Mouse (Mus musculus) heart, adult 11 months (tissue): ENCODE data around the gene Olfr78.

ENCODE experiments used
- DNase-seq: peaks from one replicate; pipeline ENCODE4 v3.0.0; 2022

The Olfr78 gene

DNA sequence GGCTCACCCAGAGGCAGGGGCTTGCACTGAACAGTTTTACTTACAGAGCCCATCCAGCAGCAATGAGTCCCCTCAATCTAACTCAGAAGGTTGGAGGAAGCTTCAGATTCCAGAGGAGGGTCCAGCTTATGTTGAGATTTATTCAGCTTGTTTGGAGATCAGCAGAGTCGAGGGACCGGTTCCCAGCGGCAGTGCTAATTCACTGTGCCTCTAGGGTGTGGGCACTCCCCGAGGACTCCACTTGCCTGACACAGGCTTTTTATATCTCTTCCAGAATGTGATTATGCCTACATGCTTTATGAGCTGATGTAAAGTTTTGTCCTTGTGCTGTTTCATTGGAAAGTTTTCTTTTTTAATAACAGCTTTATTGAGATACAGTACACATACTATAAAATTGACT is at the start of gene Olfr78, which contains the start of gene Olfr560:
Gene Olfr78, minus strand, starts transcription at position 206 of the 400 bp plus-strand sequence.
Gene Olfr560, minus strand, starts transcription at position 101 of the 400 bp plus-strand sequence.
- DNase-seq: no peak

GRCm38 (mm10) chr7:102803180-102803579 is 43.9 kb upstream of the Olfr78 start, which contains the start of gene Olfr564:
Gene Olfr564 (plus strand): TSS chr7:102803480.
- DNase-seq: no peak

DNA sequence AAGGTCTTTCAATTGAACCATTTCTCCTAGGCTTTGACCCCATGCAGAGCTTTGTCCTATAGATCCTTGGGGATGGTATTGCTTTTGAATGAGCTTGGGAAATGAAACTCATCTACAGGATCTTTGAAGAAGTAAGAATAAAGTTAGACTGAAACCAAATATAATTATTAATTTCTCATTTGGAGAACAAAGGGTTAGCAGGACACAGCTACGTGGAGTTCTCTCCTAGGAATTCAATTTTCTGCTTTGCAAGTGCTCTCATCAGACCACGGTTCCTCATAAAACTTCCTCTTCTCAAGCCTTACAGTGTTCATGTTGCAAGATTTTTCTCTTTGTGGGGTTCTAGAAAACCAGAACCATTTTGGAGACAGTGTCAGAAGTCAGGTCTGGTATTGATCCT is 11.7 kb upstream of the Olfr78 start, which contains the start of gene Olfr561:
Gene Olfr561, plus strand, starts transcription at position 301 of the 400 bp plus-strand sequence.
- DNase-seq: no peak

DNA sequence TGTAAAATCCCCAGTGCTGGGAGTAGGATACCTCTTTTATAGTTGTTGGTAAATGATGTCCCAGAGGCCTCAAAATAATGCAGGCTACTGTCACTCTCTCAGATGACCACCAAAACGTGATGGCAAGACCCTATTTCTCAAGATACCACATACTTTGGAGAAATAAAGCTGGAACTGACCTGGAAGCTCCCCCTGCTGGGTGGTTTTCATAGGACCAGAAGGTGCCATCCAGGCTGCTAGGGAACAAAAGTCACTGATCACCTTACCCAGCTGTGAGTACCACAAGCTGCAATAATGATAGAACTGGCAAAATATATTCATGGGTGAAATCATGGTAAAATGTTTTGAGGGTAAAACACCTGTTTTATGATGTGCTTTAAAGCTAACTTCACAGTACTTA is 7.2 kb downstream of the Olfr78 start:
- DNase-seq: no peak

- DNase-seq: peak; percentile 91
Observed at GRCm38 (mm10) chr7:102737705-102738104, 21.6 kb downstream of the Olfr78 start.

DNA sequence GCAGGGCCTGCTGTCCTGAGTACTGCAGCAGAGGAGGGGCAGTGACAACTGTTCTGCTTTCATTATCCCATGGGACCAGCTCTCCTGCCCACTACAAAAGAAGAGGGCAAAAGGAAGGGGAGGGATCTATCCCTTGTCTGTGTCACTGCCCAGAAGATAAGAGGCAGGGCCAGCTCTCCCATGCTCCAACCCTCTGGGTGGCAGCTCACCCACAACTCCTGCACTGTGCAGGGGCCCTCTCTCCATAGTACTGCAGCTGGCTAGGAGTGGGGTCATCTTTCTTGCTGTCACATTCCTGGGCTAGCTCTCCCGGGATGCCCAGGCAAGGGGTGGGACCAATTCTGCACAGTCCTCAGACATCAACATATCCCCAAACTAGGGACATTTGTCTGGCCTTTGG is 25.5 kb downstream of the Olfr78 start:
- DNase-seq: no peak

GRCm38 (mm10) chr7:102727391-102727790 is 31.9 kb downstream of the Olfr78 start, which contains the start of gene Olfr559:
Gene Olfr559 (minus strand): TSS chr7:102727491.
- no peak for DNase-seq

GRCm38 (mm10) chr7:102718970-102719369 is 40.3 kb downstream of the Olfr78 start, which contains the start of gene Olfr33:
Gene Olfr33 (minus strand): TSS chr7:102719070.
- DNase-seq: peak; percentile 45

GRCm38 (mm10) chr7:102701915-102702314 is 57.4 kb downstream of the Olfr78 start, which contains the start of gene Olfr558:
Gene Olfr558 (plus strand): TSS chr7:102702215.
- no peak for DNase-seq

- no peak for DNase-seq
Observed at GRCm38 (mm10) chr7:102698461-102698860, 60.8 kb downstream of the Olfr78 start.

DNA sequence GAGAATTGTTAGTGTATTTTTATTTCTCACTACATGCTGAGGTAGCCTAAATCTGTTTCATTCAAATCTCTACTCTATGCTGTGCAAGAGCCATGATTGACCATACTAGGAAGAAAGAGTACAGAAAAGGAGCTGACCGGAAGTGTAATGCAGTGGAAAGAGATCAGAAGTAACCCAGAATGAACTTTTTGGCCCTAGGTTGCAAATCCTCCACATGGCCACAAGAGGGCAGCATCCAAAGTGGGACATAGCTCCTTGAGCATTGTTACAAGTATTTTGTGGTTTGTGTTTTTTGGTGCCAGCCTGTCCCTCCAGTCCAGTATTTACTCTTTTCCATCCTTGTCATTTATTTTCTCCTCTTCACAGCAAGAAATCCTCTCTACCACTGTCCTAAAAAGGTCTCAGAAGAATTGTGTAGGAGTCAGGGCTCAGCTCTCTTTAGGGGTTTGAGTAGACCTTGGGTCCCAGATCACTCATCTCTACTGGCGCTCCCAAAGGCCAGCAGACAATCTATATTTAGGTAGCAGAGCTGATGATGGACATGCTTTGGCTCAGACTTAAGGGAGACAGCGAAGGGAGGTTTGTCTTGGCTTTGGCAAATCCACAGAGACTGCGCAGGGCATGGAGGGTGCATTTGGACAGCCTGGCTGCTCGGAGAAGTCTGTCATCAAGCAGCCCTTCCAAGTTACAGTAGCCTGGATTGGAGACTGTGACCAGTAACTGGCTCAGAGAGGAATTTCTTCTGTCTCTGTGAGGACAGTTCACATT is 63.7 kb downstream of the Olfr78 start, which contains the start of gene Olfr557:
Gene Olfr557, plus strand, starts transcription at position 553 of the 768 bp plus-strand sequence.
- DNase-seq: peak; percentile 94
